Mouse (Mus musculus) right cerebral cortex, adult 2 months (tissue): ENCODE measurements around the gene Ttc39a.

Source experiments
- DNase-seq, 2 experiments: peaks; one replicate each; pipeline ENCODE4 v3.0.0; 2021 to 2022; ENCODE audit warnings: low spot score in 2 of 2

Gene Ttc39a

GRCm38 (mm10) chr4:109460421-109461179 is 54.2 kb downstream of the Ttc39a start:
- DNase-seq, result no peak

- no peak for DNase-seq
Measured at GRCm38 (mm10) chr4:109463892-109464291, 57.5 kb downstream of the Ttc39a start.

- DNase-seq, result no peak
Measured at GRCm38 (mm10) chr4:109467687-109468086, 61.3 kb downstream of the Ttc39a start.

- no peak for DNase-seq
Measured at GRCm38 (mm10) chr4:109471606-109472005, 65.2 kb downstream of the Ttc39a start.

- DNase-seq, result no peak
Measured at GRCm38 (mm10) chr4:109472566-109472965, 66.1 kb downstream of the Ttc39a start.

- DNase-seq, result no peak
Measured at GRCm38 (mm10) chr4:109475078-109475477, 68.7 kb downstream of the Ttc39a start.

- DNase-seq, result peak; percentile 41 to 43
Measured at GRCm38 (mm10) chr4:109475577-109476553, 69.4 kb downstream of the Ttc39a start.

GRCm38 (mm10) chr4:109476554-109477014 is 70.2 kb downstream of the Ttc39a start:
- peak; percentile 86 to 92 for DNase-seq

- DNase-seq, result no peak
Measured at GRCm38 (mm10) chr4:109477454-109477853, 71.0 kb downstream of the Ttc39a start.

GRCm38 (mm10) chr4:109481424-109481823 is 75.0 kb downstream of the Ttc39a start:
- DNase-seq, result no peak

GRCm38 (mm10) chr4:109482701-109483100 is 76.3 kb downstream of the Ttc39a start:
- no peak for DNase-seq

- DNase-seq, result no peak
Measured at GRCm38 (mm10) chr4:109484621-109485020, 78.2 kb downstream of the Ttc39a start, which contains the start of gene Rnf11. Rnf11 (minus strand) TSS chr4:109484728.

- no peak for DNase-seq
Measured at GRCm38 (mm10) chr4:109488812-109489211, 82.4 kb downstream of the Ttc39a start.

- DNase-seq, result no peak
Measured at GRCm38 (mm10) chr4:109493581-109493980, 87.2 kb downstream of the Ttc39a start.
